Mouse (Mus musculus): ENCODE results near the gene Eef2kmt.
"Not testable (repeated sequence)": the region's sequence is repeated elsewhere in the genome, so short reads cannot be mapped to it uniquely, and the experiment has no call there.

The Eef2kmt gene

DNA sequence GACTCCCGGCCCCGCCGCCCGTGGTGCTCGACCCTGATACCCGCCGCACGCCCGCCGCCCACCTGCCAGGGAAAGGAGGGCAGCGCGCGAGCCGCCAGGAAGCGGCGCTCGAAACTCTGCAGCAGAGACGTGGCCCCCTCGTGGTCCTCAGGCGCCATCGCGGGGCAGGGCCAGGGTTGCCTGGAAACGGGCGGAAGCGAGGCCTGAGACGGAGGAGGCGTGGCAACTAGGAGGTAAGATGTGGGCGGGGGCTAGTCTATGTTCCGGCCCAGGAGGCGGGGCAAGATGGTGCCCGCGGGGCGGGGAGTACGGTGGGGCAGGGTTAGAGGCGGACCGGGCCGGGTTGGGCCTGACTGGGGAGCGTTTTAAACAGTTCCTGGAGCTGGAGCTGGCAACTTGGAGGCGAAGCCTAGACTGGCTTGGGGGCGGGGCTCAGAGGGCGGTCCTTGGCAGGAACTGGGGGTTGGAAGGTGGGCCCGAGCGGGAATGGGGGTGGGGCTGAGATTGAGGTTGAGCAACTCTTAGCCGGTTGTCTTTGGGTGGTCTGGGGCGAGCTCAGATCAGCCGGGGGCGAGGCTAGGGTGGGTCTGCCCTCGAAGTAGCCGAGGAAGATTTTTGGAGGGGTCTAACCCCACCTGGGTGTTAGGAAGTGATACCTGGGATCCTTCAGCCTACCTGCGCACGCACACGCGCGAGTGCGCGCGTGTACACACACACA is at the start of gene Eef2kmt:
Gene Eef2kmt, minus strand, starts transcription at position 205 of the 718 bp plus-strand sequence.
- DNase-seq (ENCODE audit: low spot score), result peak; percentile 99

GRCm38 (mm10) chr16:5295238-5295637 is 39.5 kb upstream of the Eef2kmt start:
- DNase-seq (ENCODE audit: low spot score), result no peak

- no peak for DNase-seq (ENCODE audit: low spot score)
Measured at GRCm38 (mm10) chr16:5285376-5285775, 29.6 kb upstream of the Eef2kmt start.

GRCm38 (mm10) chr16:5282686-5283085 is 26.9 kb upstream of the Eef2kmt start:
- DNase-seq (ENCODE audit: low spot score), result no peak

GRCm38 (mm10) chr16:5279571-5280222 is 23.9 kb upstream of the Eef2kmt start:
- no peak for DNase-seq (ENCODE audit: low spot score)

DNA sequence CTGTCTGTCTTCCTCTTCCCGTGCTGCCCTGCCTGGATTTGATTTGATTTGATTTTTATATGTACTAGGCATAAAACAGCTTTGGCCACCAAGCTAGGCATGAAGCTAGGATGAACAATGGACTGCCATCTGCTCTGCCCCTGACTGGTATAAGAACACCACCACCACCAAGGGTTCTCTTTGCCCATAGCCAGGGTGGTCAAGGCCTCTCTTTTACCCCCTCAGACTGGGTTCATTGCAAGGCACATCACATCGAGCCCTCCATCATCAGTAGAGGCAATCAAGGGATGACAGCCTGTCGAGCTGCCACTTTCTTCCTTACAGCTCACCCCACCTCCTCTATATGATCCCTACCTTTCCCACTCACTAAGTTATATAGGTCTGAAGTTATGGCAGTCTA is 16.6 kb upstream of the Eef2kmt start:
- no peak for DNase-seq (ENCODE audit: low spot score)

DNA sequence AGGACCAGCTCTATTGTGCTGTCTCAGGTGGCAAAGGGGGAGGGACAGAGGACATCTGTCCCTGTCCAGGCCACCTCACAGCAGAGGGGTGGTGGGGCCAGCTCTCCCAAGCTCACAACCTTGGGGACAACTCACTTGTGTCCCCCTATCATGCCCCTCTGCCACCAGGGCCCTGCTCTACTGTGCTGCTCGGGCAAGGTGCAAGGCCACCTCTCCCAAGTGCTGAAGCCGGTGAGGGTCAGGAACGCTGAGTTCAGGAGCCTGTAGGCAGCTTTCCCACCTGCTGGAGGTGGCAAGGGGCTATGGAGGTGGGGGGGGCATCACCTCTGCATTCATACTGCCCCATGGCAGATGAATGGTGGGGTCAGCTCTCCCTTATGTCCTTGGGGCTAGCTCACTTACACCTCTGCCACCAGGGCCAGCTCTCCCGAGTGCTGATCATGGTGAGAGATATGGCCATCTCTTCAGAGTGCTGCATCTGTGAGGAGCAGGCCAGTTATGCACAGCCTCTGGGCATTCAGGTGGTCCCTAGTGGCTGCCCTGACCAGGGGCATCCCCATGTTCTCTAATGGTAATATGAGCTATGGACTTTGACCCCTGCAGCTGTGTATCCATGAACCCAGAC is 15.7 kb upstream of the Eef2kmt start:
- DNase-seq (ENCODE audit: low spot score), result no peak

GRCm38 (mm10) chr16:5263926-5264325 is 8.1 kb upstream of the Eef2kmt start:
- no peak for DNase-seq (ENCODE audit: low spot score)

- DNase-seq (ENCODE audit: low spot score), result no peak
Measured at GRCm38 (mm10) chr16:5263156-5263555, 7.4 kb upstream of the Eef2kmt start.

DNA sequence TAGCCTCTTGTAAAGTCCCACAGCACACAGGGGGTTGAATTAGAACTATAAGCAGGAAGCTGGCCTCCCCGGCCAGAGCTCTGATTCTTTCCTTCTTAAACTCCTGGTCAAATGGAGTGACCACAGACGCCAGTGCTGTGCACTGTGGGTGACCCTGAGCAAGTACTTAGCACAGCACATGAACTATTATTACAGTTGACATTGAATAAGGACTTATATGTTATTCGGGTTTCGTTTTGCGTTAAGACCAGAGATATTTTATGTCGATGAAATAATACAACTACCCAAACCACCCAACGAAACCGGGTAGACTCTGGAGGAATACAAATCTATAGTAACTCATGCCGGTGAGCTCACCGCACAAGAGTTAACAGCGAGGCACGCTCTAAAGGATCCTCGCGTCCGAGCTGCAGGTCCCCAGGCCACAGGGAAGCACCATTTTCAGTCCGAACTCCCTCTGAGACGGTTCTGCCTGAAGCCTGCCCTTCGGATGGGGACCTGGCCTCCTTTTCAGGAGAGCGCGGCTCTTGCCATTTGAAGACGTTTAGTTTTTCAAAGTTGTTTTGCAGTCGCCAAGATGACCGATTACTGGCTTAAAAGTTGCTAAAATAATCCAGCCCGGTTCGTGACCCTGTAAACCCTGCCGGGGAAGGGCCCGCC is 572 bp downstream of the Eef2kmt start:
- no peak for DNase-seq (ENCODE audit: low spot score)

DNA sequence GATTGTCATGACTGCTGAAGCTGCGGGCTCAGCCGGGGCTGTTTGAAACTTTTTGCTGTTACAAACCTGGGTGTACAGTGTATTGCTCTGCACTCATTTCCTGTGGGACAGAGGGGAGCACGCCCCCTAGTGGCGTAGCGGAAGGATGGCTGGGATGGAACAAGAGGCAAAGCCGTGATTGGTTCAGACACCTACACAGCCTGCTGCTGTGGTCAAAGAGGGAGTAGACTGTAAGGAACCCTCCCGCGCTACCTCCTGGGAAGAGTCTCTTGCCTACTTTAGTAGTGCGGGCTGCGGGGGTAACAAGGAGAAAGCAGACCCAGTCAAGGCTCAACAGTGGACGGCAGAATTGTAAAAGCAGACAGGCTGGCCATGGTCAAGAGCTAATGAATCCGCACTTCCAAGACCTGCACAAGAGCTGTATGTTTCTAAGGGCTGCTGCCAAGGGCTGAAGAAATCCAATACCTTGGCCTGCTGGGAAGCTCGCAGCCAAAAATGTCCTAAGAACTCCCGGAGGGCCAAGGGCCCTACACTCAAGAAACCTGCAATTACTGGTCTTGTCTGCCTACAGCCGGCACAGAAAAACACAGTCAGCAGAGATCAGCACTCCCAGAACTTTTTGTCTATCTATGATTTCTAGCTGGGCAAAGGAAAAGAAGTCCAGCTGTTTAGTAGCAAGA is 1.3 kb downstream of the Eef2kmt start:
- peak; percentile 71 for DNase-seq (ENCODE audit: low spot score)

- DNase-seq (ENCODE audit: low spot score), result no peak
Measured at GRCm38 (mm10) chr16:5252260-5252659, 3.5 kb downstream of the Eef2kmt start.

DNA sequence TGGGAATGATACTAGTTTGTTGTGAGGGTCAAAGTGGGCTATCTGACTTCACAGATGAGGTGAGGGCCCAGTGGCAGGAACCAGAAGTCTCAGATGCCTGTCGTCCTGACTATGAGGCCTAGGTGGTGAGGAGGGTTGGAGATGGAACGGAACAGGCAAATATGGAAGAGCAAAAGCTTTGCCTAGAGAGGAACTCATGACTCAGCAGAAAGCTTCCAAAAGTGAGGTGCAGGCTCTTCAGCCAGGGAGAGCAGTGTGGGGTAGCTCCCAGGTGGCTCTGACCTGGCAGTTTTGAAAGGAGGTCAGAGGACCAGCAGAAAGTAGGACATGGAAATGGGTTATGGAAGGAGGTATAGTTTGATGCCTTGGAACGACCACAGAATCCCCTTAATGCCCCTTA is 4.9 kb downstream of the Eef2kmt start:
- no peak for DNase-seq (ENCODE audit: low spot score)

GRCm38 (mm10) chr16:5244411-5244810 is 11.4 kb downstream of the Eef2kmt start:
- DNase-seq (ENCODE audit: low spot score), result peak; percentile 39

GRCm38 (mm10) chr16:5242882-5243281 is 12.9 kb downstream of the Eef2kmt start:
- no peak for DNase-seq (ENCODE audit: low spot score)

- DNase-seq (ENCODE audit: low spot score), result no peak
Measured at GRCm38 (mm10) chr16:5242355-5242754, 13.4 kb downstream of the Eef2kmt start.

GRCm38 (mm10) chr16:5233418-5234313 is 22.1 kb downstream of the Eef2kmt start, which contains the start of gene Alg1:
Gene Alg1 (plus strand): TSS chr16:5233621.
- DNase-seq (ENCODE audit: low spot score), result peak; percentile 94

GRCm38 (mm10) chr16:5232982-5233381 is 22.8 kb downstream of the Eef2kmt start:
- DNase-seq (ENCODE audit: low spot score), result no peak

- not testable (repeated sequence) for DNase-seq (ENCODE audit: low spot score)
Measured at GRCm38 (mm10) chr16:5228103-5228502, 27.7 kb downstream of the Eef2kmt start.

GRCm38 (mm10) chr16:5227501-5227900 is 28.3 kb downstream of the Eef2kmt start:
- not testable (repeated sequence) for DNase-seq (ENCODE audit: low spot score)

DNA sequence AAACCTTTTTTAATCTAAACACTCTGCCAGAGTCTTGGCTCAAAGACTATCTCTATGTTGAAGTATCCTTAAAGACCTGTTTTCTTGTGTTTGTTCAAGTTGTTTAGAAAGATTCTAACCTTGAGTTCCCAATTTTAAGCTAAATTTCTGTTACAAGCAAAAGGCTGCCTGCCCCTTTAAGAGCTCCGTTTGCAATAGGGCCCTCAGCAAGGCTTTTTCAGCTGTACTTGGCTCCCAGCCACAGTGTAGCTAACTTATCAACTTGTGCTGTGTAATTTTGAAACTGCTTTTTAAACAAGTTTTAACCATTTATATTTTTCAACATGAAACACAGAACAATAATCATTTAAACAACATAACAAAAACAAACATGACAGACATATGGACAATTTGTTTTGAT is 29.2 kb downstream of the Eef2kmt start:
- DNase-seq (ENCODE audit: low spot score), result peak; percentile 46
